Mouse (Mus musculus) kidney, embryonic 14.5 days (tissue): Measurements from ENCODE around the gene Cfap70. TPM values are rescaled to one million over a fixed set of nuclear protein-coding genes. Genes with fewer than 3 reads are reported as not detected.
A peak's percentile ranks its signal among the peaks of the same experiment; 100 is the strongest.

Experiments
- ATAC-seq: fragments of 200-750 bp; cut with Nextera tagmentation; 2 replicates; pipeline ENCODE4 v1.8.0; 2017; ENCODE audit warnings: moderate number of reproducible peaks, mild to moderate bottlenecking, moderate TSS enrichment, moderate library complexity; ENCODE audit not compliant: low FRiP score, low TSS enrichment
- H3K27ac ChIP-seq: fragments of 300-500 bp; sonication (generic); 2 replicates; pipeline ENCODE4 v1.5.1; 2014; ENCODE audit warnings: low read depth, mild to moderate bottlenecking, low read length, moderate library complexity, mixed read lengths
- H3K27me3 ChIP-seq: fragments of 300-500 bp; sonication (generic); 2 replicates; pipeline ENCODE4 v1.6.1; 2014; ENCODE audit warnings: mild to moderate bottlenecking, low read length; ENCODE audit not compliant: control insufficient read depth, insufficient read depth
- H3K36me3 ChIP-seq: fragments of 300-500 bp; sonication (generic); 2 replicates; pipeline ENCODE4 v1.6.1; 2014; ENCODE audit warnings: low read length, mixed read lengths; ENCODE audit not compliant: control insufficient read depth, insufficient read depth
- H3K4me1 ChIP-seq: fragments of 300-500 bp; sonication (generic); 2 replicates; pipeline ENCODE4 v1.6.1; 2014; ENCODE audit warnings: low read length, mixed read lengths; ENCODE audit not compliant: control insufficient read depth, insufficient read depth
- H3K4me2 ChIP-seq: fragments of 300-500 bp; sonication (generic); replicated peaks from 2 replicates; pipeline ENCODE4 v1.6.1; 2014; ENCODE audit warnings: low read depth, mild to moderate bottlenecking, low read length
- H3K4me3 ChIP-seq: fragments of 300-500 bp; sonication (generic); 2 replicates; pipeline ENCODE4 v1.5.1; 2014; ENCODE audit warnings: mild to moderate bottlenecking, low read length
- H3K9ac ChIP-seq: fragments of 300-500 bp; sonication (generic); 2 replicates; pipeline ENCODE4 v1.6.1; 2014; ENCODE audit warnings: low read depth, mild to moderate bottlenecking, low read length, moderate library complexity
- H3K9me3 ChIP-seq: fragments of 300-500 bp; sonication (generic); 2 replicates; pipeline ENCODE4 v1.6.1; 2016; ENCODE audit warnings: low read length; ENCODE audit not compliant: control insufficient read depth
- WGBS: fragments of 180-500 bp; shearing (Covaris S2); extraction: QIAGEN DNeasy Blood & Tissue Kit; methylation state at CpG from one replicate; pipeline ENCODE4 v1.1.7; 2014; 5-methylcytosine and 5-hydroxymethylcytosine counted together
- polyA plus RNA-seq: library from polyadenylated mRNA; unstranded; fragments of >200 nt; fragmentation: Nextera tagmentation; extraction: Ambion mirVana; gene quantifications from 2 replicates; pipeline ENCODE4 v1.2.1, GENCODE M21; 2014

Cfap70 gene
- polyA plus RNA-seq, 1 experiment from 2014 or later: 0.72 TPM

DNA sequence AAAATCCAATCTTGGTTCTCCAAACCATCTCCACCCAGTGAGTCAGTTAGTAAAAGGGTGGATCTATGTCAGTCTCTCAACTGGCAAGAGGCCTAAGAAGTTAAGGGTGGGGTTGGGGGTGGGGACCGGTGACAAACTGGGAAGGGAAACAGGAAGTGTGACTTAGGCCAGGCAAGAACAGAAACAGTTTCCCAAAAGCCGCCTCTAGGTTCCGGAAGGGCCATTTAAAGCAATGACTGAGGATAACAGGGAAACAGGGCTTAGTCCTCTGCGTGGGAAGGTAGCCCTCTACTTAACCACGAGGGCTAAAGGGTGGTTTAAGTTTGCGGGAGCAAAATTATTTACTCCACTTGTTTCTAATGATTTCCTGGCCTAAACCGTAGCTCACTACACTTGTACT is 26.8 kb upstream of the Cfap70 start:
- no peak for ATAC-seq
- Histone ChIP-seq H3K4me2 (peak overlapping the region; percentile 72), H3K9me3 (no peaks in the 10 kb centered on the region), H3K4me3 (peak overlapping the region; percentile 79), H3K27ac (no peak overlapping the region), H3K4me1 (peaks cover 12% of the 10 kb centered on the region; the same call in 1 of the 2 replicates), H3K27me3 (no peaks in the 10 kb centered on the region), H3K36me3 (0 out of 2 replicates have a peak, but pooled peaks cover 3% of the 10 kb centered on the region), H3K9ac (0 out of 2 replicates have a peak overlapping the region, but pooled peaks have one; percentile 75)
- 15% methylated on average over 7 of the region's 7 CpGs for WGBS

- no peak overlapping the region for H3K9ac ChIP-seq
- H3K9me3 ChIP-seq: no peaks in the 10 kb centered on the region
Observed at GRCm38 (mm10) chr14:20478385-20478784, 26.4 kb upstream of the Cfap70 start.

DNA sequence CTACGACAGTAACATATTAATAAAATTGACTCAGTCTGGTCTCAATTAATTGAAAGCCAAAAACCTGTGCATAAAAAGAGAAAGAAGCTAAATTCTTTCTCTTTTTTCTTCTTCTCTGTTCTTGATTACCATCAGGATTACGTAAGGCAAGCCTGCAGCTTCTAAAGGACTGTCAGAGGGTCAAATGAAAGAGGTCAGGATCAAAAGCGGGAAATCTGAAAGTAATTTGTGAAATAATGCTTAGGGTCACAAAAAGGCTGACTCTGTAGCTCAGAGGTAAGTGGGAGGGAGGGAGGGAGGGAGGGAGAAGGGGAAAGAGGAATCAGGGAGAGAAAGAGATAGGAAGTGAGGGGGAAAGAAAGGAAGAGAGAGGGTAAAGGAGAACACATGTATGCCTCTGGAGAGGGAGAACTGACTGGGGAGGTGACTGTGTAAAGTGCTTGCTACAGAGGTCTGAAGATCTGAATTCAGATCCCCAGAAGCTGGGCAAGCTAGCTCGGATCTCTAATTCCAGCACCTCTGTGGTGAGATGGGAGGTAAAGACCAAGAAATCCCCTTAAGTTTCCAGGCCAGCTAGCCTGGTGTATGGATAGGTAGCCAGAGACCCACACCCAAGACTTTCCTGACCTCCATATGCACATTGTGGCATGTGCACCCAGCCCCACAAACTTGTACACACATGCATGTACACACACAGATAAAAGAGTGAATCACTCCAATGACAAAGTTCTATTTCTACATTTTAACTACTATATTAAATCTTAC is 25.4 kb upstream of the Cfap70 start:
- H3K9ac ChIP-seq: no peak overlapping the region
- H3K9me3 ChIP-seq: no peaks in the 10 kb centered on the region
- WGBS: 46% methylated on average over 4 of the region's 4 CpGs
- ATAC-seq: no peak
- peaks cover 12% of the 10 kb centered on the region; the same call in 1 of the 2 replicates for H3K4me1 ChIP-seq
- H3K27me3 ChIP-seq: no peaks in the 10 kb centered on the region
- no peak overlapping the region for H3K4me3 ChIP-seq
- H3K36me3 ChIP-seq: no peaks in the 10 kb centered on the region
- no peak overlapping the region for H3K4me2 ChIP-seq
- no peak overlapping the region for H3K27ac ChIP-seq

More at GRCm38 (mm10) chr14:20478385-20478784, 26.4 kb upstream of the Cfap70 start:
- 43% methylated on average over 3 of the region's 3 CpGs for WGBS
- no peak for ATAC-seq
- Histone ChIP-seq H3K4me3 (peak overlapping the region; percentile 79; the same call in 1 of the 2 replicates), H3K4me1 (peaks cover 12% of the 10 kb centered on the region; the same call in 1 of the 2 replicates), H3K27ac (no peak overlapping the region), H3K4me2 (peak overlapping the region; percentile 72), H3K36me3 (0 out of 2 replicates have a peak, but pooled peaks cover 3% of the 10 kb centered on the region), H3K27me3 (no peaks in the 10 kb centered on the region)

DNA sequence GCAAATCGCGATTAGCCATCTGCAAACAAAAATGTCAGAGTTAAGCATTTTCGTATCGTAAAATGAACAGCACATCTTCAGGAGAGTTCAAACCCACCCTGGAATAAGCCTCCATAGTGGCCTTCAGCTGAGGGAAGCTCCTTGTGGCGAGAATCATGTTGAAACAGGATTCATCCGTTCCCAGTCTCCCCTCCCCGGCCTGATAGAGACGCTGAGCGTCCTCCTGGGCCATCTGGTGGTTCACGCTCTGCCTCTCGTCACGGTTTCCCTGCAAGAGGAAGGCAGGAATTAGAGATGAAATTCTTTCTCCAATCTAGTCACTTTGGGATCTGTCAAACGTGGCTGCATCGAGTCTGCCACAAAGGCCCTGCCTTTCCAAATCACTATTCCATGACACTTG is 8.2 kb upstream of the Cfap70 start:
- no peak for ATAC-seq

DNA sequence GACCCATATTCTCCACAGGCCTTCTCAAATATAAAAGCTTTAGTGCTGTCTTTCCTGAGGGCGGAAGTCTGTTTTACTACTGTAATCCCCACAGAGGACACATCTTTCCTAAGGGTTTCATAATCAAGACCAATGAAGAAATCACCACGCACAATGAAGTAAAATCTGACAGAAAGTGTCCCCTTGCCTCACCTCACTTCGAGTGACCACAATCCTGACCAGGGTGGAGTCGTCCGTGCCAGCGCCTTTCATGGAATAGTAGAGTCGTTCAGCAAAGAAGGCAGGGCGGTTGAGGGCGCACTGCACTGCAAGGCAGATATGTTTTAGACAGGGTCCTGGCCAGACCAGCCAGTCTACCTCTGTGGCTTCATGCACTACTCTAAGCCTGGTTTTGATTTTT is 6.4 kb upstream of the Cfap70 start:
- Histone ChIP-seq H3K27me3 (no peaks in the 10 kb centered on the region), H3K4me2 (no peak overlapping the region), H3K27ac (no peak overlapping the region), H3K36me3 (peaks cover 59% of the 10 kb centered on the region; the same call in 1 of the 2 replicates), H3K4me3 (no peak overlapping the region), H3K9me3 (no peaks in the 10 kb centered on the region), H3K9ac (no peak overlapping the region), H3K4me1 (no peaks in the 10 kb centered on the region)
- 94% methylated on average over 9 of the region's 9 CpGs for WGBS
- no peak for ATAC-seq

More for the DNA sequence above, 8.2 kb upstream of the Cfap70 start:
- H3K27me3 ChIP-seq: no peaks in the 10 kb centered on the region
- no peak overlapping the region for H3K27ac ChIP-seq
- H3K9me3 ChIP-seq: no peaks in the 10 kb centered on the region
- H3K4me2 ChIP-seq: no peak overlapping the region
- no peak overlapping the region for H3K9ac ChIP-seq
- no peak overlapping the region for H3K4me3 ChIP-seq
- 88% methylated on average over 14 of the region's 14 CpGs for WGBS
- peaks cover 70% of the 10 kb centered on the region for H3K36me3 ChIP-seq
- H3K4me1 ChIP-seq: no peaks in the 10 kb centered on the region

- no peak overlapping the region for H3K9ac ChIP-seq
- peaks cover 16% of the 10 kb centered on the region; the same call in 1 of the 2 replicates for H3K36me3 ChIP-seq
- no peaks in the 10 kb centered on the region for H3K27me3 ChIP-seq
- ATAC-seq: no peak
- H3K4me3 ChIP-seq: no peak overlapping the region
- H3K4me1 ChIP-seq: no peaks in the 10 kb centered on the region
- H3K27ac ChIP-seq: no peak overlapping the region
- WGBS: 94% methylated on average over 5 of the region's 5 CpGs
- H3K9me3 ChIP-seq: no peaks in the 10 kb centered on the region
- H3K4me2 ChIP-seq: no peak overlapping the region
Observed at GRCm38 (mm10) chr14:20452929-20453328, 903 bp upstream of the Cfap70 start.

GRCm38 (mm10) chr14:20451302-20451701 is 724 bp downstream of the Cfap70 start:
- WGBS: 16% methylated on average over 2 of the region's 2 CpGs
- no peaks in the 10 kb centered on the region for H3K9me3 ChIP-seq
- ATAC-seq: no peak
- no peaks in the 10 kb centered on the region for H3K27me3 ChIP-seq
- H3K4me2 ChIP-seq: peak overlapping the region; percentile 78
- peak overlapping the region; percentile 50; the same call in 1 of the 2 replicates for H3K9ac ChIP-seq
- H3K4me3 ChIP-seq: peak overlapping the region; percentile 40
- peaks cover 9% of the 10 kb centered on the region; the same call in 1 of the 2 replicates for H3K36me3 ChIP-seq
- H3K4me1 ChIP-seq: no peaks in the 10 kb centered on the region
- no peak overlapping the region for H3K27ac ChIP-seq

DNA sequence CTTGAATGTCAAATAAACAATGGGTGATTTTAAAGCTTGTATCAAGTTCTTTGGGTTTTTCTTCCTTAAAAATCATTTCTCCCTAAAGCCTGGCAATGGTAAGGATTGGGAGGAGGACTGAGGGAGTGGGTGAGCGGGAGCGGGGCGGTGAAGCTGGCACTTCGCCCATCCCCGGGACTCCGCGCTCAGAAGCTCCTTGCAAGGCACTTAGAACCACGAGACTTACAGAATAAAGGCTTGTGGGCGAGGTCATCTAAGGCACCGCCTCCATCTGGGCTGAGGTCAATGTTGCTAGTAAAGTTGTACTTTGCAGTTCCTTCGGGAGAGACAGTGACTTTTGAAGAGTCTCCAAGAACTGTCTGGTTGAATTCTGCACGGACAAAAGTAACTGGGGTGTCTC is 4.8 kb downstream of the Cfap70 start:
- Histone ChIP-seq H3K4me2 (no peak overlapping the region), H3K4me3 (no peak overlapping the region), H3K9me3 (no peaks in the 10 kb centered on the region), H3K9ac (no peak overlapping the region), H3K27me3 (no peaks in the 10 kb centered on the region), H3K4me1 (no peaks in the 10 kb centered on the region), H3K36me3 (no peaks in the 10 kb centered on the region), H3K27ac (no peak overlapping the region)
- no peak for ATAC-seq
- WGBS: 64% methylated on average over 12 of the region's 12 CpGs

DNA sequence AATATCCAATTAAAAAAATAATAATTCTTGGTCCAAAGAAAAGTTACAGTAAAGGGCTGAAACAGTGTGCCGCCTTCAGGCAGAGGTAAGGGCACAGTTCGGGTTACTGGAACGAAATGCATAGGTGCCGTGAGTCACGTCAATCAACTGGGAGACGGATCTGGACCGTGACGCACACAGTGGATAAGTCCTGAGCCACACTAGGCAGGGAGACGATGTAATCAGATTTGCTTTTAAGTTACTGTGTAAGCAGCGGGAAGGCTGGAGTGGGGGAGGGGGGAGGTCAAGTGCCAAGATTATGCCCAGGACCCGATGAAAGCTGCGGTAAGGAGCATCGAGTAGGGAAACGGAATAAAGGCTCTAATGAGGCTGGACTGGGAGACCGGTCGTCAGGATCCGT is 9.8 kb downstream of the Cfap70 start:
- Histone ChIP-seq H3K4me2 (no peak overlapping the region), H3K27me3 (no peaks in the 10 kb centered on the region), H3K36me3 (no peaks in the 10 kb centered on the region), H3K9ac (no peak overlapping the region), H3K4me1 (no peaks in the 10 kb centered on the region), H3K4me3 (no peak overlapping the region), H3K9me3 (no peaks in the 10 kb centered on the region), H3K27ac (no peak overlapping the region)
- WGBS: 61% methylated on average over 17 of the region's 17 CpGs
- ATAC-seq: no peak
